Mouse (Mus musculus) embryonic fibroblast, embryonic 13.5 days (primary cell): ENCODE data around the gene 4930503B20Rik.

Experiments used
- CTCF ChIP-seq: IDR thresholded peaks from 2 replicates; pipeline ENCODE4 v1.5.1; 2011; ENCODE audit warnings: mild to moderate bottlenecking, control low read depth, low read length, moderate library complexity, borderline replicate concordance; ENCODE audit not compliant: insufficient read depth
- POLR2A ChIP-seq: IDR thresholded peaks from 2 replicates; pipeline ENCODE4 v1.6.1; 2011; ENCODE audit warnings: low read depth, mild to moderate bottlenecking, control low read depth, low read length, moderate library complexity

DNA sequence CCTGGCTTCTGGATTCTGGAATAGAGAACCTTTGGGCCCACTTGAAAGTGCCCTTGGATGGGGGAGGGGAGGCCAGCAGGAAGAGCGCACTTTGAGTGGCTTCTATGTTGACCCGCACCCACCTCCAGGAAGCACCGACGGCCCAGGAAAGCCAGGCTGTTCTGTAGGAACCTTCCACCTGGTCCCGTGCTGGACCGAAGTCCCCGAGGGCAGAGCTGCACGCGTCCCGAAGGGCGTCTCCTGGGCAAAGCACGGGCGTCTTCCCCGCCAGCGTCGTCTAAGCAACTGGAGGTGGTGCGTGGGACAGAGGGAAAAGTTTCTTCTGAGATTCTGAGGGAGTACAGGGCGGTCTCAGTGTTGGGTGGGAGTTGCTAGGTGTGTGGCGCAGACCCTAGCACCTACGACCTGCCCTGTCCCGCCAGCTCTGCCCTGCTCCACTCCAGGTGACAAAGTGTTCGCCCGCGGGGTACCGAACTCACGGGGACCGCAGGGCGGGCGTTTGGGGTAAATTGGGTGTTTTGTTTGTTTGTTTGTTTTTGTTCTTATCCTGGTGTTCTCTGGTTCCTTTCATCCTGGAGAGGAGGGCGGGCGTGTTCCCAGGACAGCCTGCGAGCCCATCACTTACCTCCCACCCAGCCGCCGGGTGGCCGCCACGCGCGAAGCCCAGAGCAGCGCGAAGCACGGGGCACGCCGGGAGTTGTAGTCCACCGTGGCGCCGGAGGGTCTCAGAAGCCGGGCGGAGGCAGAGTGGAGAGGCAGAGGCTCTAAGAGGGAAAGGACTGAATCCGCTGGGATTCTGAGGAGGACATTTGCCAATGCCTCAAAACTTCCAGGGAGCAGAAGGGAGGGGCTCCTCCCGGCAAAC, 33.9 kb upstream of the 4930503B20Rik start, which contains the start of gene Samd13:
- TF ChIP-seq POLR2A: peak; percentile 39; the same call in 1 of the 2 replicates
- no peak for TF ChIP-seq CTCF
